Comparison of ENCODE assay signal across 19 mouse cellular contexts in the genomic region with DNA sequence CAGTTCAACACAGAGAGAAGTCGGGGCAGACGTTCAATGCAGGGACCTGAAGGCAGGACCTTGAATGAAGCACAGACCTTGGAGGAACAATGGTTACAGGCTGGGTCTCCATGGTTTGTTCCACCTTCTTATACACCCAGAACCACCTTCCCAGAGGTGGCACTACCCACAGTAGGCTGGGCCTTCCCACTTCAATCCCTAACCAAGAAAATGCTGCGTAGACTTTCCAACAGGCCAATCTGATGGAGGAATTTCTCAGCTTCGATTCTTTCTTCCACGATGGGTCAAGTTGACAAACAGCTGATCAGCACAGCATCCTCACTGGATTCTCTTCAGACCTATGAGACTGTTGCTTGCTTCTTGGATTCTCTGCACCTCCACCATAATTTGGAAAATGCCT. TPM values are rescaled to one million over a fixed set of nuclear protein-coding genes. Genes with fewer than 3 reads are reported as not detected.
DNase-seq lines count a peak whose midpoint lies in the region; ATAC-seq lines count a peak whose summit lies in the region.
"Had no signal": no experiment of that assay in that cellular context is flagged by ENCODE, and none has a peak within 500 bp of the region (broad histone marks: within the 10 kb centered on the region; RNA-seq: fewer than 3 reads in every experiment).

No protein-coding gene starts in this region.

- H3K4me1 ChIP-seq in heart, embryonic 11.5 days (ENCODE audit: control insufficient read depth, insufficient read depth, low read length): peaks cover 11% of the 10 kb centered on the region
- peaks cover 14% of the 10 kb centered on the region for H3K4me1 ChIP-seq in heart, embryonic 10.5 days

- no peaks in the 10 kb centered on the region for H3K9me3 ChIP-seq in heart, embryonic 11.5 days (replicated peaks; ENCODE audit: control insufficient read depth, low read length)
- H3K9me3 ChIP-seq in heart, embryonic 10.5 days: no peaks in the 10 kb centered on the region
- H3K9me3 ChIP-seq: G1E had no signal

- H3K27ac ChIP-seq in heart, embryonic 11.5 days (ENCODE audit: low read depth, low read length): no peak overlapping the region
- no peak overlapping the region for H3K27ac ChIP-seq in heart, embryonic 10.5 days

- peak; percentile 76 for DNase-seq in heart, adult 11 months
- peak; percentile 53 for DNase-seq in heart, embryonic 10.5 days (ENCODE audit: low spot score)
- no peak for DNase-seq in heart, adult 8-10 months (ENCODE audit: low spot score)
- DNase-seq: adrenal gland, adult 2 months; adrenal gland, adult 8-10 months; adrenal gland, postnatal 10 days; adrenal gland, postnatal 14 days; adrenal gland, postnatal 25 days; adrenal gland, postnatal 36 days; B cell, adult 2 months; cerebellum, adult 11 months; cerebellum, adult 11-12 months; cerebellum, adult 18-20 months had no signal

- WGBS in heart, embryonic 11.5 days (ENCODE audit: insufficient replicate concordance): 89% methylated on average over 5 of the region's 5 CpGs
- 88% methylated on average over 5 of the region's 5 CpGs for WGBS in heart, embryonic 10.5 days

- ATAC-seq in heart, embryonic 11.5 days (replicated peaks; ENCODE audit: insufficient number of reproducible peaks, low FRiP score, low TSS enrichment): no peak
- ATAC-seq: activated CD4-positive, CD25-positive, alpha-beta regulatory T cell, adult 4 months; CD4-positive, CD25-positive, alpha-beta regulatory T cell, adult 4 months; Patski had no signal

- H3K27me3 ChIP-seq in heart, embryonic 11.5 days (ENCODE audit: control insufficient read depth, insufficient read depth, low read length): no peaks in the 10 kb centered on the region
- H3K27me3 ChIP-seq in heart, embryonic 10.5 days (ENCODE audit: insufficient read depth, poor library complexity, severe bottlenecking): no peaks in the 10 kb centered on the region
- H3K27me3 ChIP-seq: CH12.LX, Patski had no signal

- no peak overlapping the region for H3K4me2 ChIP-seq in heart, embryonic 11.5 days

- no peaks in the 10 kb centered on the region for H3K36me3 ChIP-seq in heart, embryonic 11.5 days (ENCODE audit: control insufficient read depth, insufficient read depth, low read length)
- H3K36me3 ChIP-seq in heart, embryonic 10.5 days: no peaks in the 10 kb centered on the region
- H3K36me3 ChIP-seq: G1E had no signal

- H3K4me3 ChIP-seq in heart, embryonic 11.5 days (ENCODE audit: low read depth, low read length): no peak overlapping the region
- H3K4me3 ChIP-seq in heart, embryonic 10.5 days: no peak overlapping the region

- H3K9ac ChIP-seq in heart, embryonic 11.5 days (ENCODE audit: low read depth, low read length): no peak overlapping the region

RNA-seq across cellular contexts. Expression of gene Fam198b, which starts 8.9 kb away (rescaled TPM):
- polyA plus RNA-seq in heart, embryonic 11.5 days (2014; fragmentation: Nextera tagmentation; extraction: Ambion mirVana): 44.4 and 51.4 TPM in 2 replicates
- polyA plus RNA-seq in heart, embryonic 10.5 days (2016; fragmentation: Nextera tagmentation; extraction: Ambion mirVana): 30.6 and 44.7 TPM in 2 replicates
- 10 to 100 TPM in 3 of 4 experiments, 1 to 10 TPM in 1; 10.0 to 15.6 (median 15.2) TPM for total RNA-seq in heart, adult 8-10 months (2022)
- polyA plus RNA-seq: CD4-positive, CD25-positive, alpha-beta regulatory T cell, adult 4 months had no signal

RNA-seq across cellular contexts. Expression of gene Tmem144, which starts 22.9 kb away (rescaled TPM):
- 11.7 and 12.8 TPM in 2 replicates for polyA plus RNA-seq in heart, embryonic 11.5 days (2014; fragmentation: Nextera tagmentation; extraction: Ambion mirVana)
- polyA plus RNA-seq in heart, embryonic 10.5 days (2016; fragmentation: Nextera tagmentation; extraction: Ambion mirVana): 7.9 and 11.4 TPM in 2 replicates
- 10 to 100 TPM; 14.9 to 20.3 (median 16.1) TPM for total RNA-seq in heart, adult 8-10 months (2022)
- polyA plus RNA-seq: activated CD4-positive, CD25-positive, alpha-beta regulatory T cell, adult 4 months; CD4-positive, CD25-positive, alpha-beta regulatory T cell, adult 4 months had no signal
